In the genomic region with DNA sequence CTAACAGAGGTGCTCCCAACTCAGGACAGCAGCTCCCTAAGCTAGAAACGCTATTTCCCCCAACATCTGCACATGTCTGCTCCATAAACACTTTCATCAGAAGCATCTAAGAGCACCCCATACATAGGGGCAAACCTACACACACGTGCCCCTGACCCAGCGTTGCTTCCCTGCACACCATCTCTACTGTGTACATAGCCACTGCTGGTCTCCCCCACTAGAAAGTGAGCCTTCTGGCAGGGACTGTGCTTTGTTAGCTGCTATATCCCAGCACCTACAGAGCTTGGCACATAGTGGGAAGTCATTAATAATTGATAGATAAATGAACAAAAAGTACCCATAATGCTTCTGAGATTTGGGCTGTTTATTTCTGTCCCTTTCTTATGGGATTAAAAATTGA, we compare ENCODE assay signal across 22 mouse cellular contexts. TPM values are rescaled to one million over a fixed set of nuclear protein-coding genes. Genes with fewer than 3 reads are reported as not detected.
DNase-seq lines count a peak whose midpoint lies in the region; ATAC-seq and TF ChIP-seq lines count a peak whose summit lies in the region.
"Had no signal": no experiment of that assay in that cellular context is flagged by ENCODE, and none has a peak within 500 bp of the region (broad histone marks: within the 10 kb centered on the region; RNA-seq: fewer than 3 reads in every experiment).

No protein-coding gene starts in this region.

- no peak overlapping the region for H3K4me2 ChIP-seq in kidney, embryonic 16.5 days (replicated peaks; ENCODE audit: low read depth, low read length)
- H3K4me2 ChIP-seq in midbrain, embryonic 16.5 days (ENCODE audit: low read length): no peak overlapping the region
- no peak overlapping the region for H3K4me2 ChIP-seq in neural tube, embryonic 13.5 days
- no peak overlapping the region for H3K4me2 ChIP-seq in neural tube, embryonic 15.5 days

- peaks cover 10% of the 10 kb centered on the region for H3K4me1 ChIP-seq in kidney, embryonic 16.5 days (ENCODE audit: insufficient read depth, low read length)
- H3K4me1 ChIP-seq in midbrain, embryonic 16.5 days (ENCODE audit: control insufficient read depth, insufficient read depth, low read length): no peaks in the 10 kb centered on the region; the same call in 1 of the 2 replicates
- H3K4me1 ChIP-seq in midbrain, embryonic 10.5 days: peaks cover 2% of the 10 kb centered on the region; the same call in 1 of the 2 replicates
- 0 out of 2 replicates have a peak, but pooled peaks cover 4% of the 10 kb centered on the region for H3K4me1 ChIP-seq in neural tube, embryonic 13.5 days (replicated peaks)
- no peaks in the 10 kb centered on the region for H3K4me1 ChIP-seq in neural tube, embryonic 15.5 days
- peaks cover 14% of the 10 kb centered on the region for H3K4me1 ChIP-seq in olfactory bulb, adult 2 months (ENCODE audit: control insufficient read depth, insufficient read depth, low read length)

- no peak for DNase-seq in kidney, postnatal 14 days
- no peak for DNase-seq in midbrain, embryonic 10.5 days (ENCODE audit: low spot score)
- no peak for DNase-seq in layer of hippocampus, postnatal 36 days
- DNase-seq: adrenal gland, adult 2 months; adrenal gland, adult 8-10 months; adrenal gland, postnatal 10 days; adrenal gland, postnatal 14 days; adrenal gland, postnatal 25 days; adrenal gland, postnatal 36 days; B cell, adult 2 months; cerebellum, adult 11 months; cerebellum, adult 11-12 months had no signal

- peak; percentile 47; the same call in 1 of the 2 replicates for ATAC-seq in kidney, embryonic 16.5 days (ENCODE audit: low FRiP score, low TSS enrichment)
- ATAC-seq in midbrain, embryonic 16.5 days: peak; percentile 51; the same call in 1 of the 2 replicates
- peak; percentile 56; the same call in 1 of the 2 replicates for ATAC-seq in neural tube, embryonic 13.5 days (ENCODE audit: low read depth)
- ATAC-seq in neural tube, embryonic 15.5 days (ENCODE audit: low FRiP score): no peak
- ATAC-seq: activated CD4-positive, CD25-positive, alpha-beta regulatory T cell, adult 4 months; CD4-positive, CD25-positive, alpha-beta regulatory T cell, adult 4 months; Patski had no signal

- H3K27ac ChIP-seq in kidney, embryonic 16.5 days (ENCODE audit: low read length): no peak overlapping the region
- no peak overlapping the region for H3K27ac ChIP-seq in midbrain, embryonic 16.5 days (ENCODE audit: low read length)
- no peak overlapping the region for H3K27ac ChIP-seq in midbrain, embryonic 10.5 days (replicated peaks)
- H3K27ac ChIP-seq in neural tube, embryonic 13.5 days (replicated peaks): no peak overlapping the region
- H3K27ac ChIP-seq in neural tube, embryonic 15.5 days (replicated peaks): no peak overlapping the region
- H3K27ac ChIP-seq in olfactory bulb, adult 2 months (ENCODE audit: insufficient read depth, low read depth, low read length): peak overlapping the region; percentile 54

- no peaks in the 10 kb centered on the region for H3K9me3 ChIP-seq in kidney, embryonic 16.5 days (ENCODE audit: low read length)
- H3K9me3 ChIP-seq in midbrain, embryonic 16.5 days (replicated peaks; ENCODE audit: control insufficient read depth, low read length, poor library complexity, severe bottlenecking): no peaks in the 10 kb centered on the region
- H3K9me3 ChIP-seq in midbrain, embryonic 10.5 days (replicated peaks): no peaks in the 10 kb centered on the region
- H3K9me3 ChIP-seq in neural tube, embryonic 13.5 days: no peaks in the 10 kb centered on the region
- H3K9me3 ChIP-seq in neural tube, embryonic 15.5 days (replicated peaks): no peaks in the 10 kb centered on the region
- H3K9me3 ChIP-seq: G1E had no signal

- H3K27me3 ChIP-seq in kidney, embryonic 16.5 days (ENCODE audit: insufficient read depth, low read length): no peaks in the 10 kb centered on the region
- H3K27me3 ChIP-seq in midbrain, embryonic 16.5 days (ENCODE audit: control insufficient read depth, insufficient read depth, low read depth, low read length): no peaks in the 10 kb centered on the region
- H3K27me3 ChIP-seq in midbrain, embryonic 10.5 days (ENCODE audit: low read depth, poor library complexity, severe bottlenecking): no peaks in the 10 kb centered on the region
- H3K27me3 ChIP-seq in neural tube, embryonic 13.5 days: no peaks in the 10 kb centered on the region
- no peaks in the 10 kb centered on the region for H3K27me3 ChIP-seq in neural tube, embryonic 15.5 days (replicated peaks)
- H3K27me3 ChIP-seq: CH12.LX had no signal

- H3K36me3 ChIP-seq in kidney, embryonic 16.5 days (ENCODE audit: insufficient read depth, low read length): no peaks in the 10 kb centered on the region
- no peaks in the 10 kb centered on the region for H3K36me3 ChIP-seq in midbrain, embryonic 16.5 days (ENCODE audit: control insufficient read depth, insufficient read depth, low read length)
- H3K36me3 ChIP-seq in midbrain, embryonic 10.5 days: no peaks in the 10 kb centered on the region; the same call in 1 of the 2 replicates
- no peaks in the 10 kb centered on the region for H3K36me3 ChIP-seq in neural tube, embryonic 13.5 days
- H3K36me3 ChIP-seq in neural tube, embryonic 15.5 days: no peaks in the 10 kb centered on the region

- H3K9ac ChIP-seq in kidney, embryonic 16.5 days (replicated peaks; ENCODE audit: low read length): no peak overlapping the region
- H3K9ac ChIP-seq in midbrain, embryonic 16.5 days (ENCODE audit: low read depth, low read length): no peak overlapping the region
- H3K9ac ChIP-seq in neural tube, embryonic 13.5 days: no peak overlapping the region
- H3K9ac ChIP-seq in neural tube, embryonic 15.5 days (replicated peaks): no peak overlapping the region

- no peak for TF ChIP-seq POLR2A in olfactory bulb, adult 2 months (IDR thresholded peaks at IDR 0.05; ENCODE audit: insufficient read depth, low read depth, low read length)

- H3K4me3 ChIP-seq in kidney, embryonic 16.5 days (ENCODE audit: low read length): no peak overlapping the region
- no peak overlapping the region for H3K4me3 ChIP-seq in midbrain, embryonic 16.5 days (ENCODE audit: low read depth, low read length)
- H3K4me3 ChIP-seq in midbrain, embryonic 10.5 days: no peak overlapping the region
- H3K4me3 ChIP-seq in neural tube, embryonic 13.5 days: no peak overlapping the region
- H3K4me3 ChIP-seq in neural tube, embryonic 15.5 days (replicated peaks): no peak overlapping the region
- no peak overlapping the region for H3K4me3 ChIP-seq in olfactory bulb, adult 2 months (ENCODE audit: insufficient read depth, low read depth, low read length)

- no peak for TF ChIP-seq CTCF in olfactory bulb, adult 2 months (IDR thresholded peaks at IDR 0.05; ENCODE audit: insufficient read depth, low read depth, low read length)

- 49% methylated on average over 3 of the region's 3 CpGs for WGBS in kidney, embryonic 16.5 days
- WGBS in midbrain, embryonic 16.5 days: 74% methylated on average over 3 of the region's 3 CpGs
- 75% methylated on average over 3 of the region's 3 CpGs for WGBS in midbrain, embryonic 10.5 days
- WGBS in neural tube, embryonic 13.5 days: 77% methylated on average over 3 of the region's 3 CpGs
- 77% methylated on average over 3 of the region's 3 CpGs for WGBS in neural tube, embryonic 15.5 days
- 67% methylated on average over 3 of the region's 3 CpGs for WGBS in olfactory bulb, adult 2 months

RNA-seq across cellular contexts. Expression of a gene that starts 27.2 kb away (rescaled TPM):
- polyA plus RNA-seq in kidney, embryonic 16.5 days (2015; fragmentation: Nextera tagmentation; extraction: Ambion mirVana): 12.2 and 14.3 TPM in 2 replicates
- polyA plus RNA-seq in midbrain, embryonic 16.5 days (2015; fragmentation: Nextera tagmentation; extraction: Ambion mirVana): 19.3 and 20.9 TPM in 2 replicates
- polyA plus RNA-seq in midbrain, embryonic 10.5 days (2016; fragmentation: Nextera tagmentation; extraction: Ambion mirVana): 6.4 and 9.5 TPM in 2 replicates
- 20.8 and 21.7 TPM in 2 replicates for polyA plus RNA-seq in neural tube, embryonic 13.5 days (2015; fragmentation: Nextera tagmentation; extraction: Ambion mirVana)
- 14.0 and 15.5 TPM in 2 replicates for polyA plus RNA-seq in neural tube, embryonic 15.5 days (2015; fragmentation: Nextera tagmentation; extraction: Ambion mirVana)
- not detected in 2 replicates for polyA plus RNA-seq in olfactory bulb, adult 2 months (2012; ENCODE audit: insufficient read depth, insufficient read length, low replicate concordance, missing spikeins)
- 10 to 100 TPM; 26.1 to 28.1 TPM for total RNA-seq in layer of hippocampus, postnatal 36 days (2021)

RNA-seq across cellular contexts. Expression of a gene that starts 60.0 kb away (rescaled TPM):
- 30.1 and 31.7 TPM in 2 replicates for polyA plus RNA-seq in kidney, embryonic 16.5 days (2015; fragmentation: Nextera tagmentation; extraction: Ambion mirVana)
- polyA plus RNA-seq in midbrain, embryonic 16.5 days (2015; fragmentation: Nextera tagmentation; extraction: Ambion mirVana): 46.1 and 50.3 TPM in 2 replicates
- 23.6 and 23.8 TPM in 2 replicates for polyA plus RNA-seq in midbrain, embryonic 10.5 days (2016; fragmentation: Nextera tagmentation; extraction: Ambion mirVana)
- polyA plus RNA-seq in neural tube, embryonic 13.5 days (2015; fragmentation: Nextera tagmentation; extraction: Ambion mirVana): 33.2 and 35.6 TPM in 2 replicates
- 45.8 and 46.1 TPM in 2 replicates for polyA plus RNA-seq in neural tube, embryonic 15.5 days (2015; fragmentation: Nextera tagmentation; extraction: Ambion mirVana)
- polyA plus RNA-seq in olfactory bulb, adult 2 months (2012; ENCODE audit: insufficient read depth, insufficient read length, low replicate concordance, missing spikeins): not detected in 2 replicates
- 10 to 100 TPM; 26.4 to 32.1 TPM for total RNA-seq in layer of hippocampus, postnatal 36 days (2021)
